Mouse (Mus musculus) liver, postnatal 0 days (tissue): ENCODE data around the gene Cfd. TPM values are rescaled to one million over a fixed set of nuclear protein-coding genes. Genes with fewer than 3 reads are reported as not detected.

Source experiments
- ATAC-seq: fragments of 200-750 bp; cut with Nextera tagmentation; 2 replicates; pipeline ENCODE4 v1.8.0; 2017; ENCODE audit warnings: mild to moderate bottlenecking, moderate library complexity
- DNase-seq: peaks from one replicate; pipeline ENCODE4 v3.0.0-alpha.2; 2016
- H3K27ac ChIP-seq: fragments of 300-500 bp; sonication (generic); 2 replicates; pipeline ENCODE4 v1.5.1; 2014; ENCODE audit warnings: antibody characterized with exemption, moderate library complexity, mild to moderate bottlenecking, low read depth
- H3K27me3 ChIP-seq: fragments of 300-500 bp; sonication (generic); 2 replicates; pipeline ENCODE4 v1.6.1; 2014; ENCODE audit warnings: low read length, control low read depth, mixed read lengths; ENCODE audit not compliant: insufficient read depth
- H3K36me3 ChIP-seq: fragments of 300-500 bp; sonication (generic); replicated peaks from 2 replicates; pipeline ENCODE4 v1.6.1; 2014; ENCODE audit warnings: mild to moderate bottlenecking, control low read depth, low read length, moderate library complexity, mixed read lengths; ENCODE audit not compliant: insufficient read depth
- H3K4me1 ChIP-seq: fragments of 300-500 bp; sonication (generic); 2 replicates; pipeline ENCODE4 v1.6.1; 2014; ENCODE audit warnings: antibody characterized with exemption, mild to moderate bottlenecking, control low read depth; ENCODE audit not compliant: insufficient read depth
- H3K4me2 ChIP-seq: fragments of 300-500 bp; sonication (generic); 2 replicates; pipeline ENCODE4 v1.6.1; 2014; ENCODE audit warnings: low read depth, mild to moderate bottlenecking, low read length, moderate library complexity, mixed read lengths
- H3K4me3 ChIP-seq: fragments of 300-500 bp; sonication (generic); 2 replicates; pipeline ENCODE4 v1.5.1; 2014; ENCODE audit warnings: low read depth, low read length
- H3K9ac ChIP-seq: fragments of 300-500 bp; sonication (generic); replicated peaks from 2 replicates; pipeline ENCODE4 v1.6.1; 2014; ENCODE audit warnings: mild to moderate bottlenecking, moderate library complexity
- H3K9me3 ChIP-seq: fragments of 300-500 bp; sonication (generic); 2 replicates; pipeline ENCODE4 v1.6.1; 2016; ENCODE audit warnings: mild to moderate bottlenecking, control low read depth, low read length, mixed read lengths
- CTCF ChIP-seq: sonication (generic); IDR thresholded peaks from 2 replicates; pipeline ENCODE4 v1.5.1; 2016; ENCODE audit warnings: antibody characterized with exemption, low read depth
- EP300 ChIP-seq: IDR thresholded peaks from 2 replicates; pipeline ENCODE4 v1.6.1; 2016; ENCODE audit warnings: antibody characterized with exemption, low read depth, mild to moderate bottlenecking
- WGBS: fragments of 180-500 bp; shearing (Covaris S2); extraction: QIAGEN DNeasy Blood & Tissue Kit; methylation state at CpG from one replicate; pipeline ENCODE4 v1.1.7; 2014; ENCODE audit not compliant: insufficient replicate concordance; 5-methylcytosine and 5-hydroxymethylcytosine counted together
- polyA plus RNA-seq: library from polyadenylated mRNA; unstranded; fragments of >200 nt; fragmentation: Nextera tagmentation; extraction: Ambion mirVana; gene quantifications from 2 replicates; pipeline ENCODE4 v1.2.1, GENCODE M21; 2015

Cfd gene
- polyA plus RNA-seq, 1 experiment from 2014 or later: not detected

- Histone ChIP-seq H3K9ac (no peak overlapping the region), H3K36me3 (no peaks in the 10 kb centered on the region), H3K4me2 (peak overlapping the region; percentile 50), H3K27ac (no peak overlapping the region), H3K4me3 (0 out of 2 replicates have a peak overlapping the region, but pooled peaks have one; percentile 19), H3K27me3 (peaks cover 56% of the 10 kb centered on the region), H3K4me1 (peaks cover 48% of the 10 kb centered on the region), H3K9me3 (no peaks in the 10 kb centered on the region)
- ATAC-seq: no peak
- DNase-seq: no peak
- no peak for TF ChIP-seq EP300
- TF ChIP-seq CTCF: no peak
- WGBS: 8% methylated on average over 34 of the region's 34 CpGs
Observed at GRCm38 (mm10) chr10:79921572-79921971, 30.9 kb downstream of the Cfd start.

- Histone ChIP-seq H3K4me2 (peak overlapping the region; percentile 97), H3K36me3 (no peaks in the 10 kb centered on the region), H3K9ac (no peak overlapping the region), H3K27me3 (peaks cover 27% of the 10 kb centered on the region), H3K4me3 (no peak overlapping the region), H3K27ac (no peak overlapping the region), H3K4me1 (peaks cover 42% of the 10 kb centered on the region), H3K9me3 (no peaks in the 10 kb centered on the region)
- TF ChIP-seq EP300: peak; percentile 51; the same call in 1 of the 2 replicates
- TF ChIP-seq CTCF: peak; percentile 100
- ATAC-seq: peak; percentile 11; the same call in 1 of the 2 replicates
- 17% methylated on average over 29 of the region's 29 CpGs for WGBS
- DNase-seq: peak; percentile 94
Observed at GRCm38 (mm10) chr10:79924998-79925784, 34.5 kb downstream of the Cfd start.

GRCm38 (mm10) chr10:79925785-79926490, 35.3 kb downstream of the Cfd start:
- Histone ChIP-seq H3K9me3 (no peaks in the 10 kb centered on the region), H3K36me3 (peaks cover under 1% of the 10 kb centered on the region; the same call in 1 of the 2 replicates), H3K27ac (peak overlapping the region; percentile 95), H3K4me3 (peak overlapping the region; percentile 86), H3K9ac (peak overlapping the region; percentile 85), H3K4me2 (peak overlapping the region; percentile 97), H3K4me1 (peaks cover 35% of the 10 kb centered on the region), H3K27me3 (peaks cover 20% of the 10 kb centered on the region)
- DNase-seq (peak; percentile 39), ATAC-seq (no peak)
- WGBS: 10% methylated on average over 14 of the region's 15 CpGs
- TF ChIP-seq EP300 (no peak), CTCF (no peak)

GRCm38 (mm10) chr10:79926491-79927323, 36.1 kb downstream of the Cfd start, which contains the start of gene Arid3a:
TSS of gene Arid3a (plus strand) at chr10:79927043.
- peaks cover 35% of the 10 kb centered on the region for H3K4me1 ChIP-seq
- no peaks in the 10 kb centered on the region for H3K9me3 ChIP-seq
- peak within 1 kb of the TSS; percentile 97 for H3K4me2 ChIP-seq
- H3K9ac ChIP-seq: peak within 1 kb of the TSS; percentile 85
- TF ChIP-seq CTCF (no peak), EP300 (no peak)
- peaks cover 8% of the 10 kb centered on the region for H3K36me3 ChIP-seq
- peaks cover 12% of the 10 kb centered on the region for H3K27me3 ChIP-seq
- H3K4me3 ChIP-seq: peak within 1 kb of the TSS; percentile 86
- H3K27ac ChIP-seq: peak within 1 kb of the TSS; percentile 95
- under 1% methylated on average over 63 of the region's 63 CpGs for WGBS
- ATAC-seq: peak; percentile 73
- peak; percentile 91 for DNase-seq

- peaks cover 16% of the 10 kb centered on the region for H3K36me3 ChIP-seq
- no peaks in the 10 kb centered on the region for H3K9me3 ChIP-seq
- ATAC-seq (peak; percentile 33), DNase-seq (peak; percentile 72)
- peaks cover 40% of the 10 kb centered on the region for H3K4me1 ChIP-seq
- peak overlapping the region; percentile 86 for H3K4me3 ChIP-seq
- H3K4me2 ChIP-seq: peak overlapping the region; percentile 97
- no peak for TF ChIP-seq EP300
- TF ChIP-seq CTCF: peak; percentile 36; the same call in 1 of the 2 replicates
- H3K27me3 ChIP-seq: 0 out of 2 replicates have a peak, but pooled peaks cover 5% of the 10 kb centered on the region
- under 1% methylated on average over 53 of the region's 54 CpGs for WGBS
- peak overlapping the region; percentile 95 for H3K27ac ChIP-seq
- H3K9ac ChIP-seq: peak overlapping the region; percentile 85
Observed at GRCm38 (mm10) chr10:79927324-79928029, 36.8 kb downstream of the Cfd start.
